Mouse (Mus musculus): Measurements from ENCODE around the gene Syce1l. TPM values are rescaled to one million over a fixed set of nuclear protein-coding genes. Genes with fewer than 3 reads are reported as not detected.
A peak's percentile ranks its signal among the peaks of the same experiment; 100 is the strongest.

Syce1l gene
- polyA plus RNA-seq, 1 experiment from 2014 or later = 0.23 TPM

DNA sequence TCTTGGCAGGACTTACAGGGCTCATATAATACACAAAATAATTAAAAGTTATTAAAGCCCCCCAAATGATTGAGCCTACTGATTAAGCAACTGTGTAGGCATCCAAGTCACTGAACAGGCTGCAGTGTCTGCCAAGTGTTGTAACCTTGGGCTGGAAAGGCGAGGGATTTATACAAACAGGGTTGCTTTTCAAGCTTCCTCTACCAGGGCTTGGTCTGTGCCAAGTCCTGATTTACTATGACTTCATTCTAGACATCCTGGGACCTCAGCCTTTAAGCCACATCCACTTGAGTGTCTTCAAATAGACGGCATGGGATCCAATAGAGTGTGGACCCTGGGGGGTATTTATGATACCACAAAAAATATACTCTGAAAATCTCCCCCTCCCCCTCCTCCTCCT is 32.3 kb downstream of the Syce1l start:
- WGBS = 62% methylated on average over 2 of the region's 2 CpGs
- no peaks in the 10 kb centered on the region for H3K36me3 ChIP-seq
- ATAC-seq (ENCODE audit: low FRiP score) = no peak

DNA sequence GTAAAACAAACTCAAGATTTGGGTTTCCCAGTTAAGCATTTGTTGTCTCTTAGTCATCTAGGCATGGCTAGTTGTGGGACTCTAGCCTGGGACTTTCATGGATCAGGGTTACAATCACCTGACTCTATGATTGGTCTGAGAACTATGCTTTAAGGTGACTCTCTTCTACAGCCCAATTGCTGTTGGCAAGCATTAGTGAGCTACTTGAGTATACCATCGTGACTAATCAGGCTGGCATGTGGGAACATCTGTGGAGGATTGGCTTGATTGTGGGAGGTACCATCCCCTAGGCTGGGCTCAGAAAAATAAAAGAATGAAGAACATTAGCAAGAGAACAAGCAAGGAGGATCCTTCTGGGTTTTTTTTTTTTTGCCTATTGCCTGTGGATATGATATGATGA is 33.8 kb downstream of the Syce1l start:
- Histone ChIP-seq H3K36me3 (no peaks in the 10 kb centered on the region), H3K4me3 (replicated peaks) (no peak overlapping the region), H3K27ac (replicated peaks) (no peak overlapping the region), H3K4me2 (no peak overlapping the region), H3K9ac (replicated peaks) (no peak overlapping the region), H3K27me3 (replicated peaks) (no peaks in the 10 kb centered on the region), H3K4me1 (no peaks in the 10 kb centered on the region), H3K9me3 (replicated peaks) (no peaks in the 10 kb centered on the region)
- no peak for ATAC-seq (ENCODE audit: low FRiP score)
- 88% methylated on average over 1 of the region's 1 CpGs for WGBS

More for the DNA sequence above, 32.3 kb downstream of the Syce1l start:
- Histone ChIP-seq H3K4me1 (no peaks in the 10 kb centered on the region), H3K27ac (replicated peaks) (no peak overlapping the region), H3K4me3 (replicated peaks) (no peak overlapping the region), H3K27me3 (replicated peaks) (no peaks in the 10 kb centered on the region), H3K9me3 (replicated peaks) (no peaks in the 10 kb centered on the region), H3K9ac (replicated peaks) (no peak overlapping the region), H3K4me2 (no peak overlapping the region)

DNA sequence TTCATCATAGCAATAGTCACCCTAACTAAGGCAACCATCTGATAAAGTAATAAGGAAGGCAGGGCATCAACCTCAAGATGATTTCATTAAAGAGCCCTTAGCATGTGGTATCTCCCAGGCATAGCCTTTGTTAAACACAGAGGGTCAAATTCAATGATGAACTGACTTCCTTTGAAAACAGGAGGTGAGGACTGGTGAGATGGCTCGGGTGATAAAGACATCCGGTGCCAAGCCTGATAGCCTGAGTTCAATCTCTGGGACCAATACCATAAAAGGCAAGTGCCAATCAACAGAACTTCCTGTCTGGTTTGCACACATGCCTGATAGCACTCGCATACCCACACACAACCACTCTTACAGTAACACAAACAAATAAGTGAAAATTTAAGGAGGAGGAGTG is 36.3 kb downstream of the Syce1l start:
- ATAC-seq (ENCODE audit: low FRiP score) = no peak
- H3K4me1 ChIP-seq = no peaks in the 10 kb centered on the region
- no peak overlapping the region for H3K4me3 ChIP-seq (replicated peaks)
- WGBS = 86% methylated on average over 3 of the region's 3 CpGs
- no peak overlapping the region for H3K27ac ChIP-seq (replicated peaks)
- H3K9ac ChIP-seq (replicated peaks) = no peak overlapping the region
- H3K9me3 ChIP-seq (replicated peaks) = no peaks in the 10 kb centered on the region
- H3K4me2 ChIP-seq = no peak overlapping the region
- no peaks in the 10 kb centered on the region for H3K36me3 ChIP-seq
- H3K27me3 ChIP-seq (replicated peaks) = no peaks in the 10 kb centered on the region

DNA sequence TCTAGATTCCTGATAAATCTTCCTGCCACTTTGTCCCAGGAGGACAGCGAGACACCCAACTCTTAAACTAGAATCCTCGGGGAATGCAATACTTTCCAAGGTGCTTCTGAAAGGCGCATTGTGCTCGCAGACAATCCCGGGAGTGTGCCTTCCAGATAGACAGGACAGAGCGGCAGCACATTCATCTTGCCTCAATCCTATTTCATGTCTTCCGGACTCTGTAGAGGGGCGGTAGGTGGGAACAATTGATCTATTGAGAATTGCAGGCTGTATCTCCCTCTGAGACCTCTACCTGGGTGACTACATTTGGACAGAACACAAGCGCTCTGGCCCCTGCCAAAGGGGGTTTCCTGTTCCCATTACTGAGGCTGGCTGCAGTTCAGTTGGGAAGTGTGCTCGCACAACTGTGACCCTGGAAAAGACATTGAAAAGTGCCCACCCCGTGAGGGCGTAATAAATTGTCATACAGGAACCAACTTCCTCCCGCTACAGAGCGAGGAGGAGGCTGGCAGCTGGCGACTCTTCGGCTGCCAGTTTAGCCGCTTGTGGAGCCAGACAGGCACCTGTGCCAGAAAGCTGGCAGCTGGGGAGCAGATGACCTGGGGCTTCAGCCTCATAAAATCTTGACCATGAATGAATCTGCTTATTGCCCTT is 45.0 kb downstream of the Syce1l start:
- no peak overlapping the region for H3K4me3 ChIP-seq (replicated peaks)
- no peak overlapping the region; the same call in 1 of the 2 replicates for H3K27ac ChIP-seq (replicated peaks)
- H3K4me1 ChIP-seq = peaks cover 22% of the 10 kb centered on the region
- no peaks in the 10 kb centered on the region for H3K36me3 ChIP-seq
- WGBS = 42% methylated on average over 17 of the region's 17 CpGs
- peak overlapping the region; percentile 31 for H3K4me2 ChIP-seq
- H3K9ac ChIP-seq (replicated peaks) = no peak overlapping the region
- H3K27me3 ChIP-seq (replicated peaks) = no peaks in the 10 kb centered on the region
- peak; percentile 65 for ATAC-seq (ENCODE audit: low FRiP score)
- H3K9me3 ChIP-seq (replicated peaks) = no peaks in the 10 kb centered on the region

DNA sequence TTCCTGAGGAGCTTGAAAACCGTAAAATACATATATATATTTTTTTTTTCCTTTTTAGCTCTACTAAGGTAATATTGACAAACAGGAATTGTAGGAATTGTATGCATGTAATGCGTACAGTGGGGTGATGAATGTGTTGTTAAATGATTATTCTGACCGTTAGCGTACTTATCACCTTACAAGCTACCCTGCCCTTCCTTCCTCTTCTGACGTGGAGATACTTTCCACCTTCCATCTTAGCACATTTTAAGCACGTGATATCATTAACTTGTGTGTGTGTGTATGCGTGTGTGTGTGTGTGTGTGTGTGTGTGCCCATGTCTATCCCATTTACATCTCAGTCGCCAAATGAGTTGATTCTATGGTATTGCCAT is 45.5 kb downstream of the Syce1l start:
- Histone ChIP-seq H3K27ac (replicated peaks) (no peak overlapping the region), H3K9me3 (replicated peaks) (no peaks in the 10 kb centered on the region), H3K4me3 (replicated peaks) (no peak overlapping the region), H3K4me1 (peaks cover 22% of the 10 kb centered on the region), H3K4me2 (no peak overlapping the region), H3K27me3 (replicated peaks) (no peaks in the 10 kb centered on the region), H3K36me3 (no peaks in the 10 kb centered on the region), H3K9ac (replicated peaks) (no peak overlapping the region)
- no peak for ATAC-seq (ENCODE audit: low FRiP score)
- 78% methylated on average over 8 of the region's 8 CpGs for WGBS

DNA sequence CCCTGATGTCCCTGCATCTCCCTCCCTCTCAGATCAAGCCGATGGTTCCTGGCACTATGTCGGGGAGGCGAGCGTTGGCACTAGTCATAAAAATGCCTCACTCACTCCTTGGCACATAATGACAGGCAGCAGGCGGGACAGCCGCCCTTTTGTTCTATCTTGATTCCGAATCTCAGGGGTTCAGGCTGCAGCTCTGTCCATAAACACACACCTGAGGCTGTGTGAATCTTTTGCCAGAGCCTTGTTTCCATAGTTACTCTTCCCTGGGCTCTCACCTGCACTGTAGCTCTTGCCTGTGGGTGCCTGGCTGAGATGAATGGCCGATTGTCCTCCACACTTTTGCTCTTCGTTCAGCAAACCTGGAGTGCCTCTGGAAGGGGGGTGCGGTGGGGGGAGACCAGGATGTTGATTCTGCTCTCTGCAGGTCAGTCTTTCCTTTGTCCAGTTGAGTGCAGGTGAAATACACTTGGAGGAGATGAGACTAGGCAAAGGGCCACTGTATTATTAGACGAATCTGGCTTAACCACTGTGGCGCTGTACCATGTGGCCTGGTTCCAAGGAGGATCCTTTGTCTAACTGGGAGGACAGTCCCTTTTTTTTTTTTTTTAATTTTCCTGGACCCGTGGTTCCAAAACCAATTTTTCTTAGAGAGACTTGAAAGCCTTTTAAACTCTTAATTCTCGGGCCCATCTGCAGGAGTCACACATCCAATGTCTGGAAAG is 48.8 kb downstream of the Syce1l start:
- peak; percentile 78 for ATAC-seq (ENCODE audit: low FRiP score)

DNA sequence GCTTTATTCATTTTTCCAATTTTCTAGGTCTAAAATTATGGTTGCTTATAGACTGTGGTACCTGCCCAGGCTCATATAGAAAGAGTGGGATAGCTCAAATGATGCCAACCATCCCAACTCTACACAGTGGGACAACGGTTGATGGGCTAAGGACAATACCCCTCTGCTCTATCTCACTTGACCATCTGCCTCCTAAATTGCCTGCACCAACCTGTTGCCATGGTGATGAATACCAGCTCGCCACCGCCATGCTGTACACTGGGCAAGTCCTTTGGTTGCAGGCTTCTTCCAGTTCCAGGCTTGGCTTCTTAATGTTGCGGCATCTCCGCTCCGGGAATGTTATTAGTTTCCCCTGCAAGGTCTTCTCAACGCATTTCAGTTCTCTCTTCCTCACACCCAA is 62.0 kb downstream of the Syce1l start:
- 31% methylated on average over 7 of the region's 7 CpGs for WGBS
- no peak overlapping the region for H3K9ac ChIP-seq (replicated peaks)
- no peaks in the 10 kb centered on the region for H3K27me3 ChIP-seq (replicated peaks)
- H3K27ac ChIP-seq (replicated peaks) = no peak overlapping the region
- no peaks in the 10 kb centered on the region for H3K9me3 ChIP-seq (replicated peaks)
- H3K4me1 ChIP-seq = no peaks in the 10 kb centered on the region
- H3K4me2 ChIP-seq = no peak overlapping the region
- peaks cover 3% of the 10 kb centered on the region; the same call in 1 of the 2 replicates for H3K36me3 ChIP-seq
- no peak for ATAC-seq (ENCODE audit: low FRiP score)
- no peak overlapping the region for H3K4me3 ChIP-seq (replicated peaks)

More for the DNA sequence above, 48.8 kb downstream of the Syce1l start:
- H3K4me1 ChIP-seq = peaks cover 22% of the 10 kb centered on the region
- WGBS = 33% methylated on average over 14 of the region's 14 CpGs
- H3K27ac ChIP-seq (replicated peaks) = 0 out of 2 replicates have a peak overlapping the region, but pooled peaks have one; percentile 28
- no peak overlapping the region for H3K9ac ChIP-seq (replicated peaks)
- no peaks in the 10 kb centered on the region for H3K27me3 ChIP-seq (replicated peaks)
- H3K9me3 ChIP-seq (replicated peaks) = no peaks in the 10 kb centered on the region
- H3K4me3 ChIP-seq (replicated peaks) = no peak overlapping the region
- H3K36me3 ChIP-seq = no peaks in the 10 kb centered on the region
- peak overlapping the region; percentile 35 for H3K4me2 ChIP-seq

Other genes with a start within 250 kb of the Syce1l start
- gene Mon1b, start 7.6 kb upstream of the Syce1l start, polyA plus RNA-seq (2015; fragmentation: Nextera tagmentation; extraction: Ambion mirVana) = 8.7 and 9.9 TPM in 2 replicates
- 2.5 and 2.9 TPM in 2 replicates for gene Adamts18, start 205.5 kb downstream of the Syce1l start, polyA plus RNA-seq (2015; fragmentation: Nextera tagmentation; extraction: Ambion mirVana)